In genomic region chr5:99190941-99191800, GRCm38 (mm10) we compare ENCODE assay signal across 13 mouse cellular contexts.
DNase-seq lines count a peak whose midpoint lies in the region; ATAC-seq and TF ChIP-seq lines count a peak whose summit lies in the region.
"Had no signal": no experiment of that assay in that cellular context is flagged by ENCODE, and none has a peak within 500 bp of the region (broad histone marks: within the 10 kb centered on the region; RNA-seq: fewer than 3 reads in every experiment).

No protein-coding gene starts in this region.

- peak overlapping the region; percentile 35; the same call in 1 of the 2 replicates for H3K27ac ChIP-seq in limb, embryonic 14.5 days (replicated peaks; ENCODE audit: low read depth, low read length)
- no peak overlapping the region for H3K27ac ChIP-seq in stomach, embryonic 16.5 days (ENCODE audit: low read length)
- H3K27ac ChIP-seq: liver, embryonic 15.5 days had no signal

- peaks cover 19% of the 10 kb centered on the region for H3K4me1 ChIP-seq in limb, embryonic 14.5 days (ENCODE audit: control insufficient read depth, insufficient read depth, low read length)
- 0 out of 2 replicates have a peak, but pooled peaks cover 2% of the 10 kb centered on the region for H3K4me1 ChIP-seq in stomach, embryonic 16.5 days (ENCODE audit: control insufficient read depth, insufficient read depth, low read length)
- H3K4me1 ChIP-seq: liver, embryonic 15.5 days had no signal

- H3K4me2 ChIP-seq in limb, embryonic 14.5 days (replicated peaks; ENCODE audit: low read depth, low read length, severe bottlenecking), result peak overlapping the region; percentile 43
- peak overlapping the region; percentile 1; the same call in 1 of the 2 replicates for H3K4me2 ChIP-seq in stomach, embryonic 16.5 days (ENCODE audit: low read depth, low read length)
- H3K4me2 ChIP-seq: liver, embryonic 15.5 days had no signal

- no peak overlapping the region for H3K9ac ChIP-seq in limb, embryonic 14.5 days (ENCODE audit: low read depth, low read length, severe bottlenecking)
- no peak overlapping the region for H3K9ac ChIP-seq in stomach, embryonic 16.5 days (ENCODE audit: low read length)
- H3K9ac ChIP-seq: liver, embryonic 15.5 days had no signal

- peak; percentile 4 for DNase-seq in gastrocnemius, postnatal 14 days
- no peak for DNase-seq in gastrocnemius, postnatal 25 days
- DNase-seq in retina, embryonic 14.5 days (ENCODE audit: low spot score), result peak; percentile 26
- DNase-seq in retina, postnatal 1 day, result no peak
- peak; percentile 58 for DNase-seq in limb, embryonic 14.5 days (ENCODE audit: low spot score)
- DNase-seq in frontal cortex, postnatal 25 days (ENCODE audit: low spot score in 2 of 2), result no peak
- no peak for DNase-seq in thymus, postnatal 25 days
- DNase-seq: adrenal gland, postnatal 25 days; cerebellum, adult 11-12 months; right cerebral cortex, postnatal 14 days; thymus, adult 18-20 months had no signal

- peak overlapping the region; percentile 11; the same call in 1 of the 2 replicates for H3K4me3 ChIP-seq in limb, embryonic 14.5 days (replicated peaks; ENCODE audit: low read length)
- H3K4me3 ChIP-seq in stomach, embryonic 16.5 days (replicated peaks; ENCODE audit: low read length), result no peak overlapping the region
- H3K4me3 ChIP-seq: liver, embryonic 15.5 days had no signal

- 21% methylated on average over 26 of the region's 26 CpGs for WGBS in limb, embryonic 14.5 days
- 44% methylated on average over 26 of the region's 26 CpGs for WGBS in stomach, embryonic 16.5 days

- no peaks in the 10 kb centered on the region for H3K27me3 ChIP-seq in limb, embryonic 14.5 days (ENCODE audit: control insufficient read depth, insufficient read depth, low read length)
- no peaks in the 10 kb centered on the region for H3K27me3 ChIP-seq in stomach, embryonic 16.5 days (ENCODE audit: control insufficient read depth, insufficient read depth, low read length)
- H3K27me3 ChIP-seq: liver, embryonic 15.5 days had no signal

- H3K9me3 ChIP-seq in limb, embryonic 14.5 days (ENCODE audit: control insufficient read depth, low read length), result no peaks in the 10 kb centered on the region
- no peaks in the 10 kb centered on the region for H3K9me3 ChIP-seq in stomach, embryonic 16.5 days (replicated peaks; ENCODE audit: control insufficient read depth, low read length)
- H3K9me3 ChIP-seq: liver, embryonic 15.5 days had no signal

- no peak for TF ChIP-seq POLR2A in limb, embryonic 14.5 days (IDR thresholded peaks at IDR 0.05; ENCODE audit: borderline replicate concordance, extremely low read depth, insufficient read depth, insufficient read length)

- intact Hi-C loops in gastrocnemius, postnatal 14 days (cut with DNase I; ENCODE audit: low total_unique reads), result no loop called here

- peak; percentile 83 for ATAC-seq in limb, embryonic 14.5 days (ENCODE audit: low FRiP score, low read depth)
- no peak for ATAC-seq in stomach, embryonic 16.5 days (ENCODE audit: insufficient read depth, low FRiP score)

- H3K36me3 ChIP-seq in limb, embryonic 14.5 days (ENCODE audit: control insufficient read depth, insufficient read depth, low read length), result no peaks in the 10 kb centered on the region
- H3K36me3 ChIP-seq in stomach, embryonic 16.5 days (ENCODE audit: control insufficient read depth, insufficient read depth, low read length), result no peaks in the 10 kb centered on the region
- H3K36me3 ChIP-seq: liver, embryonic 15.5 days had no signal

Comparison
In these comparisons a context has a peak if more than half of its experiments do, and no peak if none do; other contexts are left out.
1. DNase-seq: peak in gastrocnemius, postnatal 14 days (single experiment), retina, embryonic 14.5 days (single experiment) and limb, embryonic 14.5 days (single experiment); none in gastrocnemius, postnatal 25 days (single experiment), retina, postnatal 1 day (single experiment), frontal cortex, postnatal 25 days (0 of 2) and thymus, postnatal 25 days (single experiment).